Mouse (Mus musculus): ENCODE results near the gene Zfp580. TPM values are rescaled to one million over a fixed set of nuclear protein-coding genes. Genes with fewer than 3 reads are reported as not detected.
"Not testable (repeated sequence)": the region's sequence is repeated elsewhere in the genome, so short reads cannot be mapped to it uniquely, and the experiment has no call there.

Gene Zfp580
- polyA plus RNA-seq, 1 experiment from 2014 or later: 30.0 TPM

- Histone ChIP-seq H3K9ac (peak overlapping the region; percentile 93), H3K4me2 (peak overlapping the region; percentile 77), H3K4me1 (peaks cover 24% of the 10 kb centered on the region), H3K4me3 (peak overlapping the region; percentile 81), H3K36me3 (peaks cover 27% of the 10 kb centered on the region), H3K27ac (peak overlapping the region; percentile 98)
- WGBS: 22% methylated on average over 8 of the region's 8 CpGs
- not testable (repeated sequence) for H3K9me3 ChIP-seq; H3K27me3 ChIP-seq; ATAC-seq (ENCODE audit: borderline replicate concordance, extremely low read depth, low FRiP score, low TSS enrichment)
Measured at GRCm38 (mm10) chr7:5019576-5019975, 31.8 kb upstream of the Zfp580 start.

- H3K9ac ChIP-seq: peak within 1 kb of the TSS; percentile 93
- peak within 1 kb of the TSS; percentile 81 for H3K4me3 ChIP-seq
- ATAC-seq (ENCODE audit: borderline replicate concordance, extremely low read depth, low FRiP score, low TSS enrichment): peak; percentile 90
- H3K9me3 ChIP-seq: no peaks in the 10 kb centered on the region
- H3K4me2 ChIP-seq: peak within 1 kb of the TSS; percentile 77
- peaks cover 24% of the 10 kb centered on the region for H3K4me1 ChIP-seq
- peak within 1 kb of the TSS; percentile 98 for H3K27ac ChIP-seq
- under 1% methylated on average over 47 of the region's 49 CpGs for WGBS
- no peaks in the 10 kb centered on the region for H3K27me3 ChIP-seq
- peaks cover 33% of the 10 kb centered on the region for H3K36me3 ChIP-seq
Measured at GRCm38 (mm10) chr7:5020000-5020681, 31.2 kb upstream of the Zfp580 start, which contains the start of the genes Zfp865 and Ccdc106. TSS of gene Zfp865 (plus strand) at chr7:5020376. TSS of gene Ccdc106 (plus strand) at chr7:5020553.

- ATAC-seq (ENCODE audit: borderline replicate concordance, extremely low read depth, low FRiP score, low TSS enrichment): peak; percentile 1
- H3K4me1 ChIP-seq: peaks cover 24% of the 10 kb centered on the region
- 0% methylated on average over 14 of the region's 15 CpGs for WGBS
- peak overlapping the region; percentile 98 for H3K27ac ChIP-seq
- H3K9me3 ChIP-seq: no peaks in the 10 kb centered on the region
- H3K36me3 ChIP-seq: peaks cover 37% of the 10 kb centered on the region
- peak overlapping the region; percentile 81 for H3K4me3 ChIP-seq
- H3K9ac ChIP-seq: peak overlapping the region; percentile 93
- no peaks in the 10 kb centered on the region for H3K27me3 ChIP-seq
- H3K4me2 ChIP-seq: peak overlapping the region; percentile 77
Measured at GRCm38 (mm10) chr7:5020685-5021084, 30.7 kb upstream of the Zfp580 start.

GRCm38 (mm10) chr7:5021197-5021596, 30.1 kb upstream of the Zfp580 start:
- Histone ChIP-seq H3K4me1 (peaks cover 20% of the 10 kb centered on the region), H3K4me3 (peak overlapping the region; percentile 81), H3K27ac (peak overlapping the region; percentile 98), H3K36me3 (peaks cover 42% of the 10 kb centered on the region), H3K9me3 (no peaks in the 10 kb centered on the region), H3K9ac (peak overlapping the region; percentile 93), H3K4me2 (peak overlapping the region; percentile 77), H3K27me3 (no peaks in the 10 kb centered on the region)
- 43% methylated on average over 5 of the region's 5 CpGs for WGBS
- ATAC-seq (ENCODE audit: borderline replicate concordance, extremely low read depth, low FRiP score, low TSS enrichment): no peak

GRCm38 (mm10) chr7:5029543-5029942, 21.8 kb upstream of the Zfp580 start:
- no peak for ATAC-seq (ENCODE audit: borderline replicate concordance, extremely low read depth, low FRiP score, low TSS enrichment)
- no peak overlapping the region for H3K4me2 ChIP-seq
- peaks cover 87% of the 10 kb centered on the region for H3K36me3 ChIP-seq
- peaks cover 30% of the 10 kb centered on the region for H3K9me3 ChIP-seq
- H3K27me3 ChIP-seq: no peaks in the 10 kb centered on the region
- H3K27ac ChIP-seq: no peak overlapping the region
- WGBS: 96% methylated on average over 22 of the region's 22 CpGs
- H3K4me3 ChIP-seq: no peak overlapping the region
- no peak overlapping the region for H3K9ac ChIP-seq
- no peaks in the 10 kb centered on the region for H3K4me1 ChIP-seq

DNA sequence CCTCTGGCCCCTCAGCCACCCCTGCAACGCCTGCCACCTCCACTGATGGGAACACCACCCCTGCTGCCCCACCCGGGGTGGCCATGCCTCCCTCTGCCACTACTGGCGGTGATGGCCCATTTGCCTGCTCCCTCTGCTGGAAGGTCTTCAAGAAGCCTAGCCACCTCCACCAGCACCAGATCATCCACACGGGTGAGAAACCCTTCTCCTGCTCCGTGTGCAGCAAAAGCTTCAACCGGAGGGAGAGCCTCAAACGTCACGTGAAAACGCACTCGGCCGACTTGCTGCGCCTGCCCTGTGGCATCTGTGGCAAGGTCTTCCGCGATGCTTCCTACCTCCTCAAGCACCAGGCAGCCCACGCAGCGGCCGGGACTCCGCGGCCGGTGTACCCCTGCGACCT, 21.4 kb upstream of the Zfp580 start:
- Histone ChIP-seq H3K4me2 (no peak overlapping the region), H3K36me3 (peaks cover 87% of the 10 kb centered on the region), H3K4me3 (no peak overlapping the region), H3K9me3 (peaks cover 30% of the 10 kb centered on the region), H3K4me1 (no peaks in the 10 kb centered on the region), H3K27ac (no peak overlapping the region), H3K27me3 (no peaks in the 10 kb centered on the region), H3K9ac (no peak overlapping the region)
- 92% methylated on average over 21 of the region's 21 CpGs for WGBS
- no peak for ATAC-seq (ENCODE audit: borderline replicate concordance, extremely low read depth, low FRiP score, low TSS enrichment)

- H3K4me1 ChIP-seq: no peaks in the 10 kb centered on the region
- H3K4me3 ChIP-seq: no peak overlapping the region
- H3K36me3 ChIP-seq: peaks cover 89% of the 10 kb centered on the region
- no peak overlapping the region for H3K4me2 ChIP-seq
- H3K9ac ChIP-seq: no peak overlapping the region
- WGBS: 88% methylated on average over 63 of the region's 63 CpGs
- ATAC-seq (ENCODE audit: borderline replicate concordance, extremely low read depth, low FRiP score, low TSS enrichment): no peak
- H3K27me3 ChIP-seq: no peaks in the 10 kb centered on the region
- H3K9me3 ChIP-seq: peaks cover 30% of the 10 kb centered on the region
- H3K27ac ChIP-seq: no peak overlapping the region
Measured at GRCm38 (mm10) chr7:5030554-5031275, 20.6 kb upstream of the Zfp580 start.

GRCm38 (mm10) chr7:5031496-5031895, 19.8 kb upstream of the Zfp580 start:
- Histone ChIP-seq H3K27me3 (no peaks in the 10 kb centered on the region), H3K9me3 (peaks cover 30% of the 10 kb centered on the region), H3K9ac (no peak overlapping the region), H3K36me3 (peaks cover 90% of the 10 kb centered on the region), H3K4me1 (no peaks in the 10 kb centered on the region), H3K4me2 (no peak overlapping the region), H3K4me3 (no peak overlapping the region), H3K27ac (no peak overlapping the region)
- WGBS: 83% methylated on average over 46 of the region's 46 CpGs
- ATAC-seq (ENCODE audit: borderline replicate concordance, extremely low read depth, low FRiP score, low TSS enrichment): no peak

- H3K4me3 ChIP-seq: no peak within 1 kb of the TSS
- no peak within 1 kb of the TSS for H3K9ac ChIP-seq
- WGBS: 92% methylated on average over 3 of the region's 3 CpGs
- no peaks in the 10 kb centered on the region for H3K27me3 ChIP-seq
- 0 out of 2 replicates have a peak, but pooled peaks cover 2% of the 10 kb centered on the region for H3K4me1 ChIP-seq
- ATAC-seq (ENCODE audit: borderline replicate concordance, extremely low read depth, low FRiP score, low TSS enrichment): no peak
- no peak within 1 kb of the TSS for H3K27ac ChIP-seq
- H3K4me2 ChIP-seq: no peak within 1 kb of the TSS
- peaks cover 30% of the 10 kb centered on the region for H3K9me3 ChIP-seq
- peaks cover 75% of the 10 kb centered on the region for H3K36me3 ChIP-seq
Measured at GRCm38 (mm10) chr7:5033818-5034217, 17.5 kb upstream of the Zfp580 start, which contains the start of gene 4632433K11Rik. TSS of gene 4632433K11Rik (plus strand) at chr7:5034118.

DNA sequence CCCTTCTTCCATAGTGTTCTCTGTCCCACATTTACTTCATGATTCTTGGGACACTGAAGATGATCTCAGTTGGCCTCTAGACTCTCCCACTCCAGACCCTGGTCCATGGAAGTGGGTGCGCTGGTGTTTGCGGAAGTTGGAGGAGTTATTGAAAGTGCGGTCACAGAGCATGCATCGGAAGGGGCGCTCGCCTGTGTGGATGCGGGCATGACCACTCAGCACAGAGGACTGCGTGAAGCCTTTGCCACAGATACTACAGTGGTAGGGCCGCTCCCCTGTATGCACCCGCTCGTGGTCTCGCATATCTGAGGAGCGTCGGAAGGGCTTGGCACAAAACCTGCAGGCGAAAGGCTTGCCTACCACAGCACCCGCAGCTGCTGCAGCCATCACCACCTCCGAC, 15.7 kb upstream of the Zfp580 start:
- H3K36me3 ChIP-seq: peaks cover 57% of the 10 kb centered on the region

DNA sequence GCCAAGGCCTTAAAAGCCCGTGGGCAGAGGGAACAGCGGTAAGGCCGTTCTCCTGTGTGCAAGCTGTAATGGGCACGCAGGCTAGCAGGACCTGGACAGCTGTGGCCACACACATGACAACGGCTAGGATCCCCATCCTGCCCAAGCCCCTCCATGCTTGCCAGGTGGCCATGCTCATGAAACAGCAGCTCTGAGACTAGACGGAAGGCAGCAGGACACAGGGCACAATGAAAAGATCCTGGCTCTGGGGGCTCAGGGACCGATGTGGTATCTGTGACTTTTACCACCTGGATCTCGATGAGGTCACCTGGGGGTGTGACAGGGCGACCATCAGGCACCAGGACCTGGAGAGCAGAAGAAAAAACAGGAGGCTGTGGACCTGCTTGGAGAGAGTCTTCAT, 15.2 kb upstream of the Zfp580 start:
- Histone ChIP-seq H3K27ac (no peak overlapping the region), H3K27me3 (no peaks in the 10 kb centered on the region), H3K9me3 (peaks cover 12% of the 10 kb centered on the region), H3K9ac (no peak overlapping the region), H3K4me3 (no peak overlapping the region), H3K4me2 (no peak overlapping the region), H3K4me1 (0 out of 2 replicates have a peak, but pooled peaks cover 6% of the 10 kb centered on the region), H3K36me3 (peaks cover 52% of the 10 kb centered on the region)
- 87% methylated on average over 9 of the region's 9 CpGs for WGBS
- no peak for ATAC-seq (ENCODE audit: borderline replicate concordance, extremely low read depth, low FRiP score, low TSS enrichment)

More for the DNA sequence above, 15.7 kb upstream of the Zfp580 start:
- peaks cover 17% of the 10 kb centered on the region for H3K9me3 ChIP-seq
- H3K27me3 ChIP-seq: no peaks in the 10 kb centered on the region
- no peak overlapping the region for H3K4me2 ChIP-seq
- whole genome bisulfite sequencing: 96% methylated on average over 17 of the region's 17 CpGs
- H3K4me3 ChIP-seq: no peak overlapping the region
- H3K4me1 ChIP-seq: 0 out of 2 replicates have a peak, but pooled peaks cover 6% of the 10 kb centered on the region
- ATAC-seq (ENCODE audit: borderline replicate concordance, extremely low read depth, low FRiP score, low TSS enrichment): no peak
- H3K9ac ChIP-seq: no peak overlapping the region
- no peak overlapping the region for H3K27ac ChIP-seq

DNA sequence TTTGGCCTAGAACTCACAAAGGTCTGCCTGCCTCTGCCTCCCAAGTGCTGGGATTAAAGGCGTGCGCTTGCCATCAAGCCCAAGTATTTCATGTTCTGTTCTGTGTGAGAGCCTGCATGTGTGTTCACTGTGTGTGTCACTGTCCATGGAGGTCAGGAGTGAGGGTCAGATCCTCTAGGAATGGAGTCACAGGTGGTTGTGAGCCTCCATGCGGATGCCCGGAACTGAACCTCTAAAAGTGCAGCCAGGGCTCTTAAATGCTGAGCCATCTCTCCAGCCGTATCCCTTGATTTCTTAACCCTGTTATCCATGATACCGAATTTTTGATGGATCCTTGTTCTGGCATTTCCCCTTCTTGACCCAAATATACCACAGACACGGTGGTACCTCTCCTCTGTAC, 14.3 kb upstream of the Zfp580 start:
- WGBS: 89% methylated on average over 7 of the region's 7 CpGs

More for the DNA sequence above, 14.3 kb upstream of the Zfp580 start:
- Histone ChIP-seq H3K4me3 (no peak overlapping the region), H3K27me3 (no peaks in the 10 kb centered on the region), H3K4me2 (no peak overlapping the region), H3K9me3 (peaks cover 3% of the 10 kb centered on the region; the same call in 1 of the 2 replicates), H3K27ac (no peak overlapping the region), H3K36me3 (peaks cover 43% of the 10 kb centered on the region), H3K9ac (no peak overlapping the region), H3K4me1 (0 out of 2 replicates have a peak, but pooled peaks cover 6% of the 10 kb centered on the region)
- ATAC-seq (ENCODE audit: borderline replicate concordance, extremely low read depth, low FRiP score, low TSS enrichment): no peak
